Mouse (Mus musculus) heart, embryonic 14.5 days (tissue): ENCODE measurements around the gene Sdhd. TPM values are rescaled to one million over a fixed set of nuclear protein-coding genes. Genes with fewer than 3 reads are reported as not detected.

Experiments used
- ATAC-seq: fragments of 200-750 bp; cut with Nextera tagmentation; 2 replicates; pipeline ENCODE4 v1.8.0; 2017; ENCODE audit warnings: low read depth, moderate TSS enrichment; ENCODE audit not compliant: insufficient number of reproducible peaks, insufficient read depth, low FRiP score
- H3K27ac ChIP-seq, 2 experiments: fragments of 200-500 bp in 1 of 2; fragments of 300-500 bp in 1 of 2; sonication (generic) in 1 of 2; replicated peaks in 1 of 2; 2 replicates each; pipeline ENCODE4 v1.5.1; 2012 to 2014; ENCODE audit warnings: low read depth in 2 of 2, low read length in 2 of 2, control low read depth in 1 of 2, mild to moderate bottlenecking in 1 of 2, mixed read lengths in 1 of 2; ENCODE audit not compliant: control insufficient read depth in 1 of 2, insufficient read depth in 1 of 2
- H3K27me3 ChIP-seq: fragments of 300-500 bp; sonication (generic); 2 replicates; pipeline ENCODE4 v1.6.1; 2014; ENCODE audit warnings: mild to moderate bottlenecking, low read length, control low read depth; ENCODE audit not compliant: control insufficient read depth, insufficient read depth
- H3K36me3 ChIP-seq: fragments of 300-500 bp; sonication (generic); 2 replicates; pipeline ENCODE4 v1.6.1; 2014; ENCODE audit warnings: mild to moderate bottlenecking, control low read depth, low read length, mixed read lengths; ENCODE audit not compliant: control insufficient read depth, insufficient read depth
- H3K4me1 ChIP-seq, 2 experiments: fragments of 200-500 bp in 1 of 2; fragments of 300-500 bp in 1 of 2; sonication (generic) in 1 of 2; 2 replicates each; pipeline ENCODE4 v1.6.1; 2012 to 2014; ENCODE audit warnings: low read length in 2 of 2, control low read depth in 1 of 2, mixed read lengths in 1 of 2; ENCODE audit not compliant: control insufficient read depth in 2 of 2, insufficient read depth in 2 of 2
- H3K4me2 ChIP-seq: fragments of 300-500 bp; sonication (generic); 2 replicates; pipeline ENCODE4 v1.6.1; 2014; ENCODE audit warnings: mild to moderate bottlenecking, low read length
- H3K4me3 ChIP-seq, 2 experiments: fragments of 200-500 bp in 1 of 2; fragments of 300-500 bp in 1 of 2; sonication (generic) in 1 of 2; 2 replicates each; pipeline ENCODE4 v1.5.1; 2012 to 2014; ENCODE audit warnings: low read length in 2 of 2, mild to moderate bottlenecking in 2 of 2, control low read depth in 1 of 2, low read depth in 1 of 2, moderate library complexity in 1 of 2; ENCODE audit not compliant: control insufficient read depth in 1 of 2, insufficient read depth in 1 of 2
- H3K9ac ChIP-seq: fragments of 300-500 bp; sonication (generic); 2 replicates; pipeline ENCODE4 v1.6.1; 2014; ENCODE audit warnings: mild to moderate bottlenecking, low read length
- H3K9me3 ChIP-seq: fragments of 300-500 bp; sonication (generic); 2 replicates; pipeline ENCODE4 v1.6.1; 2016; ENCODE audit warnings: low read length, control low read depth; ENCODE audit not compliant: control insufficient read depth
- WGBS: fragments of 180-500 bp; shearing (Covaris S2); extraction: QIAGEN DNeasy Blood & Tissue Kit; methylation state at CpG from one replicate; pipeline ENCODE4 v1.1.7; 2014; 5-methylcytosine and 5-hydroxymethylcytosine counted together
- polyA plus RNA-seq: library from polyadenylated mRNA; unstranded; fragments of >200 nt; fragmentation: Nextera tagmentation; extraction: Ambion mirVana; gene quantifications from 2 replicates; pipeline ENCODE4 v1.2.1, GENCODE M21; 2014

The Sdhd gene
- polyA plus RNA-seq, 1 experiment from 2014 or later: 751 TPM

DNA sequence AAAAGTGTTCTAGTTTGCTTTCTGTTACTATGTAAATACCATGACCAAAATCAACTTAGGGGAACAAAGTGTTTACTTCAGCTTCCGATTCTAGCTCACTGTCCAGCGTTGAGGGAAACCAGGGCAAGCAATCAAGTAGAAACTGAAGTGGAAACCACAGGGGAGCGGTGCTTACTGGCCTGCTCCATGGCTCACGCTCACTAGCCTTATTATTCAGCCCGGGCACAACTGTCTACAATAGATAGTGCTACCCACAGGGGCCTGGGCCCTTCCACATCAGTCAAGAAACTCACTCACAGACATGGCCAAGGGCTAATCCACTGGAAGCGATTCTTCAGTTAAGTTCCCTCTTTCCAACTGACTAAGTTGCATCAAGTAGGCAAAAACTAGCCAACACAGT, 2.1 kb downstream of the Sdhd start:
- Histone ChIP-seq H3K4me1 (peaks cover 11 to 27% of the 10 kb centered on the region in 2 experiments), H3K27ac (peak overlapping the region in 1 of 2 experiments; percentile 1; a peak in 1 of 4 replicates), H3K4me3 (peak overlapping the region in 1 of 2 experiments; percentile 86; a peak in 1 of 4 replicates), H3K27me3 (no peaks in the 10 kb centered on the region), H3K4me2 (peak overlapping the region; percentile 87), H3K9ac (peak overlapping the region; percentile 90), H3K9me3 (no peaks in the 10 kb centered on the region), H3K36me3 (peaks cover 59% of the 10 kb centered on the region)
- 46% methylated on average over 6 of the region's 6 CpGs for WGBS
- ATAC-seq: no peak

DNA sequence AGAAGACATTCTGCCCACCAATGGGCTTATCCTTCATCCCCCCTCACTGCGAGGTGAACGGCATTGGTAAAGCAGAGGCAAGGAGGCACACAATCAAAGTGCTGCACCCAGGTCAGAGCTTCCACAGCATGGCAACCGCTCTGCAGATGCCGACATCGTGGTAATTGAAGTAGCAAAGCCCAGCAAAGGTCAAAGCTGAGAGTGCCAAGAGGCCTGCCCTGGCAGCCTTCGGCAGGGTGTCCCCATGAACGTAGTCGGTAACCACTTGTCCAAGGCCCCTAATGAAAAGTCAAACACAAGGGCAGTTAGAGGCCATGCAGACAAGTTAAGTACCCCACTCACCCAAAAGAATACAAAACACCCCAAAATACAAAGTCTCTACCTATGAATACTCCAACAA, 6.6 kb downstream of the Sdhd start:
- no peak overlapping the region for H3K4me3 ChIP-seq
- H3K27me3 ChIP-seq: no peaks in the 10 kb centered on the region
- ATAC-seq: no peak
- no peak overlapping the region for H3K4me2 ChIP-seq
- 92% methylated on average over 8 of the region's 8 CpGs for WGBS
- peaks cover 5 to 10% of the 10 kb centered on the region in 2 experiments; a peak in 3 of 4 replicates for H3K4me1 ChIP-seq
- no peak overlapping the region for H3K27ac ChIP-seq
- H3K9me3 ChIP-seq: no peaks in the 10 kb centered on the region
- H3K9ac ChIP-seq: no peak overlapping the region
- peaks cover 66% of the 10 kb centered on the region for H3K36me3 ChIP-seq

DNA sequence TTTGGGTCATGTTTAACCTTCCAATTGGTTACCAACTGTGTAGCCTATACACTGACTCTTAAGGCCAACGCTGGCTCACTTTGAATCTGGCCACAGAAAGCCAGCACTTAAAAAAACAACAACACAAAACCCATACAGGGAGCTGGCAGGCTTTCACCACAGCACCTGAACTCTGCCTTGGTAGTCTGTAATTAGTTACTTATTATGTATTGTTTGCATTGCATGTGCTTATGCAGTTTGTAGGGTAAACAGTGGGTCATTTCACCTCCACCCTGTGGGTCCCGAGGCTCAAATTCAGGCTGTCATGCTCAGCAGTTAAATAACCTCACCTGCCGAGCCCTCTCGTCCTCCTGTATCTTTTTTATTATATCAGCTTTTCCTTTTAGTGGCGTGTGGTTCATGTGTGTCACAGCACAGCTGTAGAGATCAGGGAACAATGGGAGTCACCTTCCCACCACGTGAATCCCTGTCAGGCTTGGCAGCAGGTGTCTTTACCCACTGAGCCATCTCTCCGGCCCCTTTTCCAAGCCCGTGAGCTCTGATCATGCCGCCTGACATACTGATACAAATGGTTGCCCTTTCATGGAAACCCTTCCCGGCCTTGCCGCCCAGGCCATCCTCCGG, 8.7 kb downstream of the Sdhd start:
- no peak overlapping the region; a peak in 1 of 4 replicates for H3K27ac ChIP-seq
- no peaks in the 10 kb centered on the region for H3K27me3 ChIP-seq
- H3K36me3 ChIP-seq: peaks cover 56% of the 10 kb centered on the region
- no peaks in the 10 kb centered on the region for H3K9me3 ChIP-seq
- 75% methylated on average over 12 of the region's 12 CpGs for WGBS
- no peak for ATAC-seq
- no peak overlapping the region for H3K9ac ChIP-seq
- H3K4me2 ChIP-seq: no peak overlapping the region
- H3K4me3 ChIP-seq: no peak overlapping the region
- H3K4me1 ChIP-seq: no peaks in the 10 kb centered on the region

DNA sequence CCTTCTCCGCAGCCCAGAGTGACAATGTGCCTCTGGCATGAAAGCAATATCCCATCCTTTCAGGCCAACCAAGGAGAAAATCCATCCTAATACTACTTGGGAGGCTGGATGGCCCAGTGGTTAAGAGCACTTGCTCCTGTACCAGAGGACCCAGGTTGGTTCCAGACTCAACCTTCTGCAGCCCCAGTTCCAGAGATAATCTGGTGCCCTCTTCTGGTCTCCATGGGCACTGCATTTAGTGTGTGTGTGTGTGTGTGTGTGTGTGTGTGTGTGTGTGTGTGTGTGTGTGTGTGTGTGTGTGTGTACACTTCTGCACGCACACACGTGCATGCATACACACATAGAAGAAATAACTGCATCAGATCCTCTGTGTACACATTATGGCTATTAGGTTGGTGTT, 10.1 kb downstream of the Sdhd start:
- Histone ChIP-seq H3K4me3 (no peak overlapping the region), H3K4me1 (no peaks in the 10 kb centered on the region), H3K9me3 (no peaks in the 10 kb centered on the region), H3K4me2 (no peak overlapping the region), H3K27ac (no peak overlapping the region), H3K36me3 (peaks cover 42% of the 10 kb centered on the region), H3K27me3 (no peaks in the 10 kb centered on the region), H3K9ac (no peak overlapping the region)
- 84% methylated on average over 3 of the region's 3 CpGs for WGBS
- no peak for ATAC-seq

DNA sequence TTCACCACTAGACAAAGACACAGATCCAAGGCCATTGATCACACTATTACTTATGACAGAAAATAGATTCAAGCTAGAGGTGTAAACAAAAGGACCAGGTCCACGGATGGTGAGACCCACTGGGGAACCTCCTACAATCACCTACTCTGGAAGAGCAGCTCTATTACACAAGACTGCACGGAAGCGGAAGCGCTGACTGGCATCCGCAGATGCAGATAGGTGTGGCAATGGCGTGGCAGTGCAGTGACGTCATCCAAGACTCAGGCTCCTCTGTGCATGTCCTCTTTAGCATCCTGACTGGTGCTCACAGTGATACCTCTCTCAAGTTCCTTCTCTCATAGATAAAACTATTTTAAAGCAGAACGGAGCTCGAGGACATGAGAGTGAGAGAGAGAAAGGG, 10.7 kb downstream of the Sdhd start:
- no peaks in the 10 kb centered on the region for H3K27me3 ChIP-seq
- H3K9ac ChIP-seq: no peak overlapping the region
- 78% methylated on average over 9 of the region's 9 CpGs for WGBS
- no peak overlapping the region for H3K4me3 ChIP-seq
- H3K4me2 ChIP-seq: no peak overlapping the region
- no peaks in the 10 kb centered on the region for H3K9me3 ChIP-seq
- peaks cover 36% of the 10 kb centered on the region for H3K36me3 ChIP-seq
- ATAC-seq: no peak
- H3K4me1 ChIP-seq: no peaks in the 10 kb centered on the region
- no peak overlapping the region for H3K27ac ChIP-seq

DNA sequence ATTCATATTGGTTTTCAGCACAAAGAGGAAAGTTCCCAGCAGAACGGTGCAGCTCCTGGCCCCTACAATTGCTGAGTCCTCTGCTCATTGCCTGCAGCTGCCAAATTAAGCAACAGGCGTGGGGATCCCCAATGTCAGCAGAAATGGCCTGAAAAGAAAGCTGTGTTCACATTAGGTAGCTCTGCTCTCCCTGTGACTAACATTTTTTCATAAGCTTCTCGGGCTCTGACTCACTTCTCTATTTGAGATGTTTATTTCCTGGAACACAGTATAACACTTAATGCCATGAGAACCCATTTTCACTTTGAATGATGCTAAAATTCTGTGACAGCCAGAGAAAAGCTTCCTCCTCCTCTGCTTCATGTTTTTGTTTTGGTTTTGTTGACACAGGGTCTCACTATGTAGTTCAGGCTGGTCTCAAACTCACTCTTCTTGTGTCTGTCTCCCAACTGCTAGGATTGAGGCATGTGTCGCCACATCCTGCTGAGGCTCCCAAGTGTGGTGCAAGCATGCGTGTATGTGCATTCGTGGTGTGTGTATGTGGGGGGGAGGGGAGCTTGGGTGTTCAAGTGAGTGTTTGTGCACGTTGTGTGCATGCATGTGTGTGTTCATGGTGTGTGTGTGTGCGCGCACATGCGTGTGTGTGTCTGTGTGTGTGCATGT, 12.6 kb downstream of the Sdhd start:
- Histone ChIP-seq H3K4me2 (no peak overlapping the region), H3K4me1 (no peaks in the 10 kb centered on the region), H3K36me3 (peaks cover 16% of the 10 kb centered on the region), H3K9ac (no peak overlapping the region), H3K4me3 (no peak overlapping the region), H3K27ac (no peak overlapping the region), H3K27me3 (no peaks in the 10 kb centered on the region), H3K9me3 (no peaks in the 10 kb centered on the region)
- no peak for ATAC-seq
- 71% methylated on average over 10 of the region's 10 CpGs for WGBS

DNA sequence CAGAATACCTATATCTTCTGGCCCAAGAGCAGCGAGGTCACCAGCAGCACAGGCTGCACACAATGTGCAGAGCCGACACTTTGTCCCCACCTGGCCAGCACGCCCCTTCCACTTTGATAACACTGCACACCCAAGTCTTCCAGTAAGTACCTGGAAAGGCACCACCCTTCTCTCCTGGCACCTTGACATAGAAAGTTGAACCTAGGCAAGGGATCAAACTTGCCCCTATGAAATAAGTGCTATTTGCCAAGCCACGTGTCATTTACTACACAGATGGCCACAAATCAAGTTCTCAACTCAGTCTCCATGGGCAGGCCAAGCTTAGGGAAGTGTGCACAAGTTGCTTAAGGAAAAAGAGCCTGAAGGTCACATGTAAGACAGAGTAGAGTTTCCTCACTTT, 16.7 kb downstream of the Sdhd start:
- no peaks in the 10 kb centered on the region for H3K9me3 ChIP-seq
- no peak overlapping the region for H3K27ac ChIP-seq
- no peak overlapping the region for H3K9ac ChIP-seq
- no peaks in the 10 kb centered on the region for H3K36me3 ChIP-seq
- H3K4me2 ChIP-seq: no peak overlapping the region
- WGBS: 72% methylated on average over 4 of the region's 4 CpGs
- no peaks in the 10 kb centered on the region for H3K27me3 ChIP-seq
- H3K4me3 ChIP-seq: no peak overlapping the region
- no peaks in the 10 kb centered on the region for H3K4me1 ChIP-seq
- ATAC-seq: no peak
